Mouse (Mus musculus) lung, postnatal 0 days (tissue): ENCODE results near the gene Shisa3. TPM values are rescaled to one million over a fixed set of nuclear protein-coding genes. Genes with fewer than 3 reads are reported as not detected.

Experiments
- ATAC-seq: fragments of 200-750 bp; cut with Nextera tagmentation; 2 replicates; pipeline ENCODE4 v1.8.0; 2017; ENCODE audit warnings: moderate library complexity
- DNase-seq: peaks from one replicate; pipeline ENCODE4 v3.0.0-alpha.2; 2016; ENCODE audit warnings: low spot score
- H3K27ac ChIP-seq: fragments of 300-500 bp; sonication (generic); 2 replicates; pipeline ENCODE4 v1.5.1; 2014; ENCODE audit warnings: antibody characterized with exemption, mild to moderate bottlenecking, low read length, mixed read lengths
- H3K27me3 ChIP-seq: fragments of 300-500 bp; sonication (generic); replicated peaks from 2 replicates; pipeline ENCODE4 v1.6.1; 2014; ENCODE audit warnings: low read length, mixed read lengths; ENCODE audit not compliant: insufficient read depth
- H3K36me3 ChIP-seq: fragments of 300-500 bp; sonication (generic); 2 replicates; pipeline ENCODE4 v1.6.1; 2014; ENCODE audit warnings: low read length, mixed read lengths; ENCODE audit not compliant: insufficient read depth
- H3K4me1 ChIP-seq: fragments of 300-500 bp; sonication (generic); 2 replicates; pipeline ENCODE4 v1.6.1; 2014; ENCODE audit warnings: antibody characterized with exemption, low read depth, low read length, mixed read lengths; ENCODE audit not compliant: insufficient read depth
- H3K4me2 ChIP-seq: fragments of 300-500 bp; sonication (generic); replicated peaks from 2 replicates; pipeline ENCODE4 v1.6.1; 2014; ENCODE audit warnings: low read depth, mild to moderate bottlenecking, low read length, moderate library complexity, mixed read lengths
- H3K4me3 ChIP-seq: fragments of 300-500 bp; sonication (generic); 2 replicates; pipeline ENCODE4 v1.5.1; 2014; ENCODE audit warnings: low read depth, low read length
- H3K9ac ChIP-seq: fragments of 300-500 bp; sonication (generic); replicated peaks from 2 replicates; pipeline ENCODE4 v1.6.1; 2014; ENCODE audit warnings: low read depth, mild to moderate bottlenecking
- H3K9me3 ChIP-seq: fragments of 300-500 bp; sonication (generic); 2 replicates; pipeline ENCODE4 v1.6.1; 2016; ENCODE audit warnings: low read length, mixed read lengths
- CTCF ChIP-seq: IDR thresholded peaks from 2 replicates; pipeline ENCODE4 v1.5.1; 2016; ENCODE audit warnings: antibody characterized with exemption, mild to moderate bottlenecking
- EP300 ChIP-seq: IDR thresholded peaks from 2 replicates; pipeline ENCODE4 v1.6.1; 2016; ENCODE audit warnings: antibody characterized with exemption, mild to moderate bottlenecking, control low read depth
- WGBS: fragments of 180-500 bp; shearing (Covaris S2); extraction: QIAGEN DNeasy Blood & Tissue Kit; methylation state at CpG from one replicate; pipeline ENCODE4 v1.1.7; 2014; 5-methylcytosine and 5-hydroxymethylcytosine counted together
- polyA plus RNA-seq: library from polyadenylated mRNA; unstranded; fragments of >200 nt; fragmentation: Nextera tagmentation; extraction: Ambion mirVana; gene quantifications from 2 replicates; pipeline ENCODE4 v1.2.1, GENCODE M21; 2015

The Shisa3 gene
- polyA plus RNA-seq, 1 experiment from 2014 or later: 1.9 TPM

GRCm38 (mm10) chr5:67579725-67580633 is 27.7 kb upstream of the Shisa3 start:
- Histone ChIP-seq H3K27me3 (no peaks in the 10 kb centered on the region), H3K4me2 (no peak overlapping the region), H3K9me3 (no peaks in the 10 kb centered on the region), H3K4me1 (no peaks in the 10 kb centered on the region), H3K4me3 (no peak overlapping the region), H3K9ac (no peak overlapping the region), H3K27ac (no peak overlapping the region), H3K36me3 (no peaks in the 10 kb centered on the region)
- no peak for ATAC-seq
- 46% methylated on average over 6 of the region's 6 CpGs for WGBS
- TF ChIP-seq EP300: no peak
- peak; percentile 58 for TF ChIP-seq CTCF
- peak; percentile 26 for DNase-seq

GRCm38 (mm10) chr5:67595070-67595469 is 12.6 kb upstream of the Shisa3 start:
- peak; percentile 98 for ATAC-seq

GRCm38 (mm10) chr5:67595629-67596028 is 12.1 kb upstream of the Shisa3 start:
- no peaks in the 10 kb centered on the region for H3K9me3 ChIP-seq
- no peak for DNase-seq
- H3K9ac ChIP-seq: no peak overlapping the region
- H3K27ac ChIP-seq: no peak overlapping the region
- no peaks in the 10 kb centered on the region for H3K27me3 ChIP-seq
- ATAC-seq: no peak
- H3K4me2 ChIP-seq: no peak overlapping the region
- whole genome bisulfite sequencing: 70% methylated on average over 7 of the region's 7 CpGs
- TF ChIP-seq EP300 (no peak), CTCF (no peak)
- no peaks in the 10 kb centered on the region for H3K4me1 ChIP-seq
- H3K4me3 ChIP-seq: no peak overlapping the region
- no peaks in the 10 kb centered on the region for H3K36me3 ChIP-seq

More at GRCm38 (mm10) chr5:67595070-67595469, 12.6 kb upstream of the Shisa3 start:
- Histone ChIP-seq H3K9me3 (no peaks in the 10 kb centered on the region), H3K4me2 (no peak overlapping the region), H3K27ac (no peak overlapping the region), H3K4me1 (no peaks in the 10 kb centered on the region), H3K27me3 (no peaks in the 10 kb centered on the region), H3K4me3 (no peak overlapping the region), H3K9ac (no peak overlapping the region), H3K36me3 (no peaks in the 10 kb centered on the region)
- no peak for TF ChIP-seq CTCF
- TF ChIP-seq EP300: peak; percentile 87
- DNase-seq: peak; percentile 90
- WGBS: 50% methylated on average over 1 of the region's 1 CpGs

GRCm38 (mm10) chr5:67599935-67600334 is 7.7 kb upstream of the Shisa3 start:
- Histone ChIP-seq H3K36me3 (no peaks in the 10 kb centered on the region), H3K4me3 (no peak overlapping the region), H3K9ac (no peak overlapping the region), H3K4me2 (no peak overlapping the region), H3K27ac (no peak overlapping the region), H3K27me3 (no peaks in the 10 kb centered on the region), H3K4me1 (no peaks in the 10 kb centered on the region), H3K9me3 (no peaks in the 10 kb centered on the region)
- no peak for TF ChIP-seq EP300
- TF ChIP-seq CTCF: no peak
- no peak for ATAC-seq
- WGBS: 80% methylated on average over 9 of the region's 9 CpGs
- DNase-seq: no peak

- no peak for TF ChIP-seq CTCF
- no peak for TF ChIP-seq EP300
- no peak overlapping the region for H3K9ac ChIP-seq
- H3K4me2 ChIP-seq: no peak overlapping the region
- H3K36me3 ChIP-seq: no peaks in the 10 kb centered on the region
- DNase-seq (no peak), ATAC-seq (no peak)
- no peak overlapping the region for H3K27ac ChIP-seq
- peaks cover 6% of the 10 kb centered on the region; the same call in 1 of the 2 replicates for H3K4me1 ChIP-seq
- no peak overlapping the region for H3K4me3 ChIP-seq
- H3K27me3 ChIP-seq: peaks cover 37% of the 10 kb centered on the region
- no peaks in the 10 kb centered on the region for H3K9me3 ChIP-seq
- WGBS: 38% methylated on average over 5 of the region's 5 CpGs
Observed at GRCm38 (mm10) chr5:67605951-67606350, 1.7 kb upstream of the Shisa3 start.

- TF ChIP-seq CTCF: no peak; the same call in 1 of the 2 replicates
- no peak for TF ChIP-seq EP300
Observed at GRCm38 (mm10) chr5:67606916-67607803, 522 bp upstream of the Shisa3 start.

More at GRCm38 (mm10) chr5:67606916-67607803, 522 bp upstream of the Shisa3 start:
- Histone ChIP-seq H3K4me2 (peak overlapping the region; percentile 87), H3K4me1 (peaks cover 6% of the 10 kb centered on the region; the same call in 1 of the 2 replicates), H3K9me3 (no peaks in the 10 kb centered on the region), H3K27me3 (peaks cover 37% of the 10 kb centered on the region), H3K4me3 (peak overlapping the region; percentile 43), H3K27ac (no peak overlapping the region), H3K9ac (no peak overlapping the region), H3K36me3 (no peaks in the 10 kb centered on the region)
- DNase-seq (peak; percentile 34), ATAC-seq (no peak; the same call in 1 of the 2 replicates)
- 4% methylated on average over 66 of the region's 66 CpGs for WGBS
